Mouse (Mus musculus): ENCODE data around the gene Vgll4. TPM values are rescaled to one million over a fixed set of nuclear protein-coding genes. Genes with fewer than 3 reads are reported as not detected.

Vgll4 gene
- polyA plus RNA-seq, 1 experiment from 2014 or later = 76.8 TPM

DNA sequence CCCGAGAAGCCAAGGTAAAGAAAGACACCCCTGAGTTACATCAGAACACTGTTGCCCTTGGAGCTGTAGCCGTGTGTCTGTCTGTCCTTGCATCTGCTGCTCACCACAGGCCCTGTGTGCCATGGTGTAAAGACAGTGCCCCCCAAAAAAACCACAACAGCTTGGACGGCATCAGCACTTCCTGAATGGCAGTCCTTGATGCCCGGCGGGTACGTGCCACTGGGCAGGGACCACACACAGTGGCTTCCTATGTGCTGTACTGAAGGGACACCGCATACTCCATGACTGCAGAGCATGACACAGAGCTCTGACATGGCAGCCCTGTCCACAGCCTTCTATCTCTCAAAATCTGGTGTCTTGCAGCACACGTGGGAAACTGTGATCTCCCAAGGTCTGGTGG lies 120.0 kb downstream of the Vgll4 start:
- Histone ChIP-seq H3K9ac (ENCODE audit: low read depth, low read length) (no peak overlapping the region), H3K4me1 (ENCODE audit: control insufficient read depth, insufficient read depth, low read length) (peaks cover 41% of the 10 kb centered on the region), H3K4me2 (ENCODE audit: low read depth, low read length) (no peak overlapping the region), H3K27ac (replicated peaks; ENCODE audit: low read depth, low read length) (no peak overlapping the region), H3K27me3 (replicated peaks; ENCODE audit: control insufficient read depth, insufficient read depth, low read length) (no peaks in the 10 kb centered on the region), H3K36me3 (ENCODE audit: control insufficient read depth, insufficient read depth, low read length) (no peaks in the 10 kb centered on the region), H3K4me3 (ENCODE audit: low read depth, low read length) (no peak overlapping the region), H3K9me3 (ENCODE audit: control insufficient read depth, low read length) (no peaks in the 10 kb centered on the region)
- DNase-seq (ENCODE audit: low spot score) (no peak), ATAC-seq (ENCODE audit: low read depth) (no peak)
- WGBS = 90% methylated on average over 7 of the region's 8 CpGs

GRCm38 (mm10) chr6:114848761-114849160 lies 121.0 kb downstream of the Vgll4 start:
- no peaks in the 10 kb centered on the region for H3K27me3 ChIP-seq (replicated peaks; ENCODE audit: control insufficient read depth, insufficient read depth, low read length)
- no peaks in the 10 kb centered on the region for H3K9me3 ChIP-seq (ENCODE audit: control insufficient read depth, low read length)
- no peak for ATAC-seq (ENCODE audit: low read depth)
- H3K4me2 ChIP-seq (ENCODE audit: low read depth, low read length) = no peak overlapping the region
- H3K9ac ChIP-seq (ENCODE audit: low read depth, low read length) = no peak overlapping the region
- no peak for DNase-seq (ENCODE audit: low spot score)
- H3K36me3 ChIP-seq (ENCODE audit: control insufficient read depth, insufficient read depth, low read length) = no peaks in the 10 kb centered on the region
- WGBS = 52% methylated on average over 7 of the region's 7 CpGs
- H3K27ac ChIP-seq (replicated peaks; ENCODE audit: low read depth, low read length) = no peak overlapping the region; the same call in 1 of the 2 replicates
- H3K4me3 ChIP-seq (ENCODE audit: low read depth, low read length) = no peak overlapping the region
- H3K4me1 ChIP-seq (ENCODE audit: control insufficient read depth, insufficient read depth, low read length) = peaks cover 31% of the 10 kb centered on the region

DNA sequence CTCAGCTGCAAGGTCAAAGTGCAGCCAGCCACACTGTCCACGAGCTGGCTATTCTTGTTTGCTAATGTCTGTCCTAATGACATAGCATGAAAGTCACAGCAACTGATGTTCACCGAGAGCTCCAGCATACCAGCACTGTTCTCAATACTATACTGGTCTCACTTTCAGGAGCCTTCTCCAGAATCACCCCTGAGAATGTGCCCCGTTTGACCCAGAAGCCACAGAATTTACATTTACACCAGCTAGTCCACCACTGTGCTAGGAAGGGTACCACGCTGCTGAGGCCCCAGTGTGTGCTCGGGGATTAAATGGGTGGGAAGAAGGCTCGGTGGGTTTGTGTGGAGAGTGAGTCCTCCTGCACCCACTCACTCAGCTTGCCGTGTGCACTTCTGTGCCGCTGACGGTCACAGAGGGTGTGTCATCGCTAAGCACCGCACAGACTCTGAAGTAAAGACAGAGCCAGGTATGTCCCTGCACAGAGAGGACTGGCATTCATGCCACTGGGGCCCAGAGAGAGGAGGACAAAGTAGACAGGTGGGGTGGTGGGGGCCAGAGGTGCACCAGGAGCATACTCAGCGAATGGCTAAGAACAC lies 122.1 kb downstream of the Vgll4 start:
- no peaks in the 10 kb centered on the region for H3K36me3 ChIP-seq (ENCODE audit: control insufficient read depth, insufficient read depth, low read length)
- H3K4me2 ChIP-seq (ENCODE audit: low read depth, low read length) = no peak overlapping the region
- peaks cover 28% of the 10 kb centered on the region for H3K4me1 ChIP-seq (ENCODE audit: control insufficient read depth, insufficient read depth, low read length)
- H3K9me3 ChIP-seq (ENCODE audit: control insufficient read depth, low read length) = peaks cover 6% of the 10 kb centered on the region; the same call in 1 of the 2 replicates
- no peak overlapping the region for H3K27ac ChIP-seq (replicated peaks; ENCODE audit: low read depth, low read length)
- no peak overlapping the region for H3K4me3 ChIP-seq (ENCODE audit: low read depth, low read length)
- no peak for ATAC-seq (ENCODE audit: low read depth)
- no peak overlapping the region for H3K9ac ChIP-seq (ENCODE audit: low read depth, low read length)
- no peak for DNase-seq (ENCODE audit: low spot score)
- H3K27me3 ChIP-seq (replicated peaks; ENCODE audit: control insufficient read depth, insufficient read depth, low read length) = no peaks in the 10 kb centered on the region
- 78% methylated on average over 12 of the region's 12 CpGs for WGBS

DNA sequence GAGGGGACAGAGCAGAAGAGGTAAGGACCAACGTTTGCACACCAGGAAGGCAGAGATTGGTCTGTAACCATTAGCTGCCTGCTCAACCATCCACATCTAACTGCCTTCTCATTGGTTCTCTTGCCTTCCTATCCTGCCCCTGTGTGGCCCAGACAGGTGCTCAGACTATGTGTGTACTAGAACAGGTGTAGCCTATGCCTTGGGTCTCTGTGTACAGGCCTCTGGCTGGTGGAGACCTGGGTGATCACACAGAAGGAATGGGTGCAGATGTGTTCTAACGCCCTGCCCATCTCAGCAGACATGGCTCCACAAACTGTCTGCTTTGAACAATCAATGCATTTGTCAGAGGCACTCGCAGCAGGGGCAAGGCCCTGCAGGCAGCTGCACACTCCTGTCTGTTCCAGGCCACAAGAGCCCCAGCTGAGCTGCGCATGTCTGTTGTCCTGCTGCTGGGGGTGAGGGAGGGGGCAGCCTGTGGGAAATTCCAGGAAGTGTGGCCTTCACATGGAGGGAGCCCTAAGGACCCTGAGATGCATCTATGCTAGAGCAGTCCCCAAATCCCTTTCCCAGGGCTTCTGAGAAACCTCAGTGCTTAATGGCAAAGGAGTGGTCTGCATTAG lies 123.5 kb downstream of the Vgll4 start:
- 22% methylated on average over 4 of the region's 4 CpGs for WGBS
- no peaks in the 10 kb centered on the region for H3K27me3 ChIP-seq (replicated peaks; ENCODE audit: control insufficient read depth, insufficient read depth, low read length)
- H3K27ac ChIP-seq (replicated peaks; ENCODE audit: low read depth, low read length) = no peak overlapping the region
- no peak overlapping the region for H3K9ac ChIP-seq (ENCODE audit: low read depth, low read length)
- H3K4me2 ChIP-seq (ENCODE audit: low read depth, low read length) = no peak overlapping the region
- peaks cover 27% of the 10 kb centered on the region for H3K4me1 ChIP-seq (ENCODE audit: control insufficient read depth, insufficient read depth, low read length)
- H3K4me3 ChIP-seq (ENCODE audit: low read depth, low read length) = no peak overlapping the region
- H3K9me3 ChIP-seq (ENCODE audit: control insufficient read depth, low read length) = peaks cover 6% of the 10 kb centered on the region; the same call in 1 of the 2 replicates
- no peaks in the 10 kb centered on the region for H3K36me3 ChIP-seq (ENCODE audit: control insufficient read depth, insufficient read depth, low read length)
- peak; percentile 48 for DNase-seq (ENCODE audit: low spot score)
- ATAC-seq (ENCODE audit: low read depth) = peak; percentile 38; the same call in 1 of the 2 replicates

GRCm38 (mm10) chr6:114842863-114843262 lies 126.9 kb downstream of the Vgll4 start:
- Histone ChIP-seq H3K4me3 (ENCODE audit: low read depth, low read length) (no peak overlapping the region), H3K9me3 (ENCODE audit: control insufficient read depth, low read length) (peaks cover 10% of the 10 kb centered on the region; the same call in 1 of the 2 replicates), H3K36me3 (ENCODE audit: control insufficient read depth, insufficient read depth, low read length) (no peaks in the 10 kb centered on the region), H3K9ac (ENCODE audit: low read depth, low read length) (no peak overlapping the region), H3K27ac (replicated peaks; ENCODE audit: low read depth, low read length) (peak overlapping the region; percentile 12), H3K4me2 (ENCODE audit: low read depth, low read length) (no peak overlapping the region), H3K4me1 (ENCODE audit: control insufficient read depth, insufficient read depth, low read length) (peaks cover 36% of the 10 kb centered on the region), H3K27me3 (replicated peaks; ENCODE audit: control insufficient read depth, insufficient read depth, low read length) (no peaks in the 10 kb centered on the region)
- no peak for DNase-seq (ENCODE audit: low spot score)
- WGBS = 68% methylated on average over 2 of the region's 2 CpGs
- ATAC-seq (ENCODE audit: low read depth) = no peak

- Histone ChIP-seq H3K4me1 (ENCODE audit: control insufficient read depth, insufficient read depth, low read length) (peaks cover 36% of the 10 kb centered on the region), H3K9ac (ENCODE audit: low read depth, low read length) (no peak overlapping the region), H3K4me3 (ENCODE audit: low read depth, low read length) (no peak overlapping the region), H3K4me2 (ENCODE audit: low read depth, low read length) (no peak overlapping the region), H3K27me3 (replicated peaks; ENCODE audit: control insufficient read depth, insufficient read depth, low read length) (no peaks in the 10 kb centered on the region), H3K9me3 (ENCODE audit: control insufficient read depth, low read length) (peaks cover 10% of the 10 kb centered on the region; the same call in 1 of the 2 replicates), H3K27ac (replicated peaks; ENCODE audit: low read depth, low read length) (peak overlapping the region; percentile 12; the same call in 1 of the 2 replicates), H3K36me3 (ENCODE audit: control insufficient read depth, insufficient read depth, low read length) (no peaks in the 10 kb centered on the region)
- 42% methylated on average over 3 of the region's 3 CpGs for WGBS
- ATAC-seq (ENCODE audit: low read depth) (no peak), DNase-seq (ENCODE audit: low spot score) (no peak)
Observed at GRCm38 (mm10) chr6:114842131-114842530, 127.7 kb downstream of the Vgll4 start.

GRCm38 (mm10) chr6:114840012-114840411 lies 129.8 kb downstream of the Vgll4 start:
- Histone ChIP-seq H3K9me3 (ENCODE audit: control insufficient read depth, low read length) (peaks cover 10% of the 10 kb centered on the region; the same call in 1 of the 2 replicates), H3K36me3 (ENCODE audit: control insufficient read depth, insufficient read depth, low read length) (no peaks in the 10 kb centered on the region), H3K4me2 (ENCODE audit: low read depth, low read length) (no peak overlapping the region), H3K4me3 (ENCODE audit: low read depth, low read length) (no peak overlapping the region), H3K27me3 (replicated peaks; ENCODE audit: control insufficient read depth, insufficient read depth, low read length) (no peaks in the 10 kb centered on the region), H3K27ac (replicated peaks; ENCODE audit: low read depth, low read length) (no peak overlapping the region), H3K9ac (ENCODE audit: low read depth, low read length) (no peak overlapping the region), H3K4me1 (ENCODE audit: control insufficient read depth, insufficient read depth, low read length) (peaks cover 31% of the 10 kb centered on the region)
- DNase-seq (ENCODE audit: low spot score) (no peak), ATAC-seq (ENCODE audit: low read depth) (no peak)
- 84% methylated on average over 7 of the region's 7 CpGs for WGBS

- WGBS = 87% methylated on average over 3 of the region's 4 CpGs
- no peak overlapping the region for H3K9ac ChIP-seq (ENCODE audit: low read depth, low read length)
- H3K27me3 ChIP-seq (replicated peaks; ENCODE audit: control insufficient read depth, insufficient read depth, low read length) = no peaks in the 10 kb centered on the region
- H3K4me3 ChIP-seq (ENCODE audit: low read depth, low read length) = no peak overlapping the region
- DNase-seq (ENCODE audit: low spot score) (no peak), ATAC-seq (ENCODE audit: low read depth) (no peak)
- H3K4me2 ChIP-seq (ENCODE audit: low read depth, low read length) = no peak overlapping the region
- H3K36me3 ChIP-seq (ENCODE audit: control insufficient read depth, insufficient read depth, low read length) = no peaks in the 10 kb centered on the region
- peaks cover 10% of the 10 kb centered on the region; the same call in 1 of the 2 replicates for H3K9me3 ChIP-seq (ENCODE audit: control insufficient read depth, low read length)
- H3K4me1 ChIP-seq (ENCODE audit: control insufficient read depth, insufficient read depth, low read length) = peaks cover 38% of the 10 kb centered on the region
- H3K27ac ChIP-seq (replicated peaks; ENCODE audit: low read depth, low read length) = no peak overlapping the region
Observed at GRCm38 (mm10) chr6:114838872-114839271, 130.9 kb downstream of the Vgll4 start.

DNA sequence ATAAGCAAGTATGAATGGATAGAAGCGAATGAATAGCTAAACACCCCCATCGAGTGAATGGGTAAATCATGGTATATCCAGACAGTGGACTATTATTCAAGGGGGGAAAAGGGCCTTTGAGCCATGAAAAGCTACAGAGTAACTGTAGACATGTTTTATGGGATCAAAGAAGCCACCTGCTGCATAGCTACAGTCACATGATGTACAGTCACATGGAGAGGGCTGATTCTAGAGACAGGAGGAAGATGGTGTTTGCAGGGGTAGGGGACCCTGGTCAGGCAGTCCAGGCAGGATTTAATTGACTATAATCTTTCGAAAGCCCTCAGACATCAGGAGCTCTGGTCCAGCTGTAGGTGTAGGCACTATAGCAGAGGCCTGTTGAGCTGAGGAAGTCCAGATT lies 133.4 kb downstream of the Vgll4 start:
- Histone ChIP-seq H3K4me3 (ENCODE audit: low read depth, low read length) (no peak overlapping the region), H3K4me2 (ENCODE audit: low read depth, low read length) (no peak overlapping the region), H3K4me1 (ENCODE audit: control insufficient read depth, insufficient read depth, low read length) (peaks cover 45% of the 10 kb centered on the region), H3K36me3 (ENCODE audit: control insufficient read depth, insufficient read depth, low read length) (no peaks in the 10 kb centered on the region), H3K27ac (replicated peaks; ENCODE audit: low read depth, low read length) (no peak overlapping the region), H3K27me3 (replicated peaks; ENCODE audit: control insufficient read depth, insufficient read depth, low read length) (no peaks in the 10 kb centered on the region), H3K9ac (ENCODE audit: low read depth, low read length) (no peak overlapping the region), H3K9me3 (ENCODE audit: control insufficient read depth, low read length) (0 out of 2 replicates have a peak, but pooled peaks cover 3% of the 10 kb centered on the region)
- ATAC-seq (ENCODE audit: low read depth) = no peak
- 83% methylated on average over 3 of the region's 3 CpGs for WGBS
- DNase-seq (ENCODE audit: low spot score) = no peak
